Mouse (Mus musculus) lung, adult 2 months (tissue): ENCODE data around the gene Vps54.

Source experiments
- CTCF ChIP-seq: fragments of 200-500 bp; IDR thresholded peaks from 2 replicates; pipeline ENCODE4 v1.5.1; 2011; ENCODE audit warnings: mild to moderate bottlenecking, low read length, control low read depth; ENCODE audit not compliant: insufficient read depth
- POLR2A ChIP-seq: fragments of 200-500 bp; IDR thresholded peaks from 2 replicates; pipeline ENCODE4 v1.6.1; 2011; ENCODE audit warnings: low read depth, mild to moderate bottlenecking, control low read depth, low read length, borderline replicate concordance; ENCODE audit errors: extremely low read depth

DNA sequence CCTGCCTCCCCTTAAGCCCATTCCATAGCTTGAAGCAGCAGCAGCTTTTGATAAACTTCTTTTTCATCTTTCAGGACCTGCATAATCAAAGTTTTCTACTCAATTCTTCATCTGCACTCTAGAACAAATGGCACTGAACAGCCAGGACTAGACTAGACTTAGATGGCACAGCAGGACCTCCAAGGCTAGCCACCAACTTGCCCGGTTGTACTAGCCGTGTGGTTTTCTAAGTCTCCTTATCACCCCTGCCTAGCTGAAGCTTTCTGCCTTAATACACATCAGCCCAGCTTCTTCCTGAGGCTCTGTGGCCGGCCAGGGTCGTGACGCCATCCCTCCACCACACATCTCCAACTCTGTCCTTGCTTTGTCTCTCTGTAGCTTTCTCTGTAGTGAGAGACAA is 89.1 kb downstream of the Vps54 start:
- TF ChIP-seq CTCF, result no peak
- TF ChIP-seq POLR2A, result no peak
